Mouse (Mus musculus): ENCODE results near the gene Twnk. TPM values are rescaled to one million over a fixed set of nuclear protein-coding genes. Genes with fewer than 3 reads are reported as not detected.

The Twnk gene
- total and polyA plus RNA-seq, 3 experiments = 12.4 to 30.1 (median 18.9) TPM

- Histone ChIP-seq H3K4me3 (replicated peaks in 1 of 3; ENCODE audit: low read depth in 2 of 3, low read length in 2 of 3, poor library complexity in 1 of 3) (no peak overlapping the region), H3K27me3 (replicated peaks) (no peaks in the 10 kb centered on the region), H3K4me1 (ENCODE audit: control insufficient read depth in 1 of 2, insufficient read depth in 2 of 2) (peaks cover 0 to 8% of the 10 kb centered on the region in 2 experiments; a peak in 2 of 4 replicates), H3K4me2 (ENCODE audit: insufficient read depth, low read depth, poor library complexity, severe bottlenecking) (no peak overlapping the region), H3K36me3 (replicated peaks in 1 of 2; ENCODE audit: control insufficient read depth in 1 of 2, insufficient read depth in 1 of 2, low read length in 1 of 2) (peaks cover 56 to 84% of the 10 kb centered on the region in 2 experiments), H3K9ac (ENCODE audit: insufficient read depth, low read depth) (no peak overlapping the region), H3K9me3 (replicated peaks; ENCODE audit: low read length) (no peaks in the 10 kb centered on the region), H3K27ac (ENCODE audit: insufficient read depth, low read depth) (no peak overlapping the region), H3K79me2 (replicated peaks; ENCODE audit: control insufficient read depth, extremely low read depth, insufficient read depth, poor library complexity, severe bottlenecking) (no peaks in the 10 kb centered on the region)
- no peak for DNase-seq (ENCODE audit: extremely low read depth)
- dilution Hi-C loops (cut with MboI; ENCODE audit: extremely low pct_ligation_motif_present, extremely low pct_unique_long_range_greater_than_20kb, low sequenced_read_pairs) (no loop called here), in situ Hi-C loops (cut with MboI; ENCODE audit: low pct_ligation_motif_present, low pct_unique_long_range_greater_than_20kb, low sequenced_read_pairs) (no loop called here)
- TF ChIP-seq MEF2A (IDR thresholded peaks at IDR 0.05; ENCODE audit: borderline replicate concordance, low read depth, low read length) (no peak), E2F4 (IDR thresholded peaks at IDR 0.05; ENCODE audit: insufficient replicate concordance, low read depth, low read length) (no peak), CHD2 (IDR thresholded peaks at IDR 0.05; ENCODE audit: low read length) (no peak), KAT2A (IDR thresholded peaks at IDR 0.05; ENCODE audit: insufficient replicate concordance, low read length) (no peak), CTCF (conservative IDR thresholded peaks at IDR 0.05 in 1 of 2, IDR thresholded peaks at IDR 0.05 in 1 of 2; ENCODE audit: low read depth in 2 of 2, low read length in 2 of 2) (peak in 1 of 2 experiments; percentile 18; a peak in 2 of 4 replicates), RAD21 (IDR thresholded peaks at IDR 0.05; ENCODE audit: low read depth, low read length) (no peak), TBP (conservative IDR thresholded peaks at IDR 0.05; ENCODE audit: low read depth, low read length) (no peak)
Measured at GRCm38 (mm10) chr19:44965978-44966377, 39.5 kb upstream of the Twnk start.

- Histone ChIP-seq H3K36me3 (replicated peaks in 1 of 2; ENCODE audit: control insufficient read depth in 1 of 2, insufficient read depth in 1 of 2, low read length in 1 of 2) (peaks cover 60 to 86% of the 10 kb centered on the region in 2 experiments), H3K79me2 (replicated peaks; ENCODE audit: control insufficient read depth, extremely low read depth, insufficient read depth, poor library complexity, severe bottlenecking) (no peaks in the 10 kb centered on the region), H3K9ac (ENCODE audit: insufficient read depth, low read depth) (no peak overlapping the region), H3K9me3 (replicated peaks; ENCODE audit: low read length) (no peaks in the 10 kb centered on the region), H3K27me3 (replicated peaks) (no peaks in the 10 kb centered on the region), H3K4me1 (ENCODE audit: control insufficient read depth in 1 of 2, insufficient read depth in 2 of 2) (peaks cover 0 to 8% of the 10 kb centered on the region in 2 experiments; a peak in 2 of 4 replicates), H3K27ac (ENCODE audit: insufficient read depth, low read depth) (no peak overlapping the region), H3K4me2 (ENCODE audit: insufficient read depth, low read depth, poor library complexity, severe bottlenecking) (no peak overlapping the region), H3K4me3 (replicated peaks in 1 of 3; ENCODE audit: low read depth in 2 of 3, low read length in 2 of 3, poor library complexity in 1 of 3) (no peak overlapping the region)
- DNase-seq (ENCODE audit: extremely low read depth) = no peak
- dilution Hi-C loops (cut with MboI; ENCODE audit: extremely low pct_ligation_motif_present, extremely low pct_unique_long_range_greater_than_20kb, low sequenced_read_pairs) (no loop called here), in situ Hi-C loops (cut with MboI; ENCODE audit: low pct_ligation_motif_present, low pct_unique_long_range_greater_than_20kb, low sequenced_read_pairs) (no loop called here)
- TF ChIP-seq NELFE (IDR thresholded peaks at IDR 0.05; ENCODE audit: low read depth, low read length) (no peak), ZMIZ1 (IDR thresholded peaks at IDR 0.05; ENCODE audit: low read depth, low read length) (no peak), MAFK (IDR thresholded peaks at IDR 0.05; ENCODE audit: insufficient replicate concordance, low read length) (no peak), USF2 (conservative IDR thresholded peaks at IDR 0.05; ENCODE audit: low read depth, low read length) (no peak), BHLHE40 (IDR thresholded peaks at IDR 0.05; ENCODE audit: low read depth, low read length) (no peak), KAT2A (IDR thresholded peaks at IDR 0.05; ENCODE audit: insufficient replicate concordance, low read length) (no peak), MXI1 (IDR thresholded peaks at IDR 0.05; ENCODE audit: low read depth, low read length) (no peak), CTCF (conservative IDR thresholded peaks at IDR 0.05 in 1 of 2, IDR thresholded peaks at IDR 0.05 in 1 of 2; ENCODE audit: low read depth in 2 of 2, low read length in 2 of 2) (no peak), MAX (IDR thresholded peaks at IDR 0.05; ENCODE audit: low read length) (no peak), GABPA (IDR thresholded peaks at IDR 0.05; ENCODE audit: insufficient replicate concordance, low read depth, low read length) (no peak), MEF2A (IDR thresholded peaks at IDR 0.05; ENCODE audit: borderline replicate concordance, low read depth, low read length) (no peak), MAZ (IDR thresholded peaks at IDR 0.05; ENCODE audit: low read depth, low read length) (no peak), ZKSCAN1 (IDR thresholded peaks at IDR 0.05; ENCODE audit: borderline replicate concordance, low read depth, low read length) (no peak), UBTF (IDR thresholded peaks at IDR 0.05; ENCODE audit: low read depth, low read length) (no peak), MYC (IDR thresholded peaks at IDR 0.05; ENCODE audit: low read depth, low read length) (no peak), SIN3A (IDR thresholded peaks at IDR 0.05; ENCODE audit: low read length) (no peak), ZC3H11A (IDR thresholded peaks at IDR 0.05; ENCODE audit: low read depth, low read length) (no peak), CHD2 (IDR thresholded peaks at IDR 0.05; ENCODE audit: low read length) (no peak)
Measured at GRCm38 (mm10) chr19:44968329-44968728, 37.1 kb upstream of the Twnk start.
